Mouse (Mus musculus) neural tube, embryonic 12.5 days (tissue): ENCODE data around the gene Kcnn3. TPM values are rescaled to one million over a fixed set of nuclear protein-coding genes. Genes with fewer than 3 reads are reported as not detected.

Experiments
- ATAC-seq: fragments of 200-750 bp; cut with Nextera tagmentation; 2 replicates; pipeline ENCODE4 v1.8.0; 2017; ENCODE audit warnings: low read depth, mild to moderate bottlenecking, moderate TSS enrichment, moderate library complexity; ENCODE audit not compliant: low FRiP score
- H3K27ac ChIP-seq: fragments of 300-500 bp; sonication (generic); 2 replicates; pipeline ENCODE4 v1.5.1; 2016
- H3K27me3 ChIP-seq: fragments of 300-500 bp; sonication (generic); replicated peaks from 2 replicates; pipeline ENCODE4 v1.6.1; 2016; ENCODE audit warnings: mild to moderate bottlenecking
- H3K36me3 ChIP-seq: fragments of 300-500 bp; sonication (generic); 2 replicates; pipeline ENCODE4 v1.6.1; 2016; ENCODE audit warnings: mild to moderate bottlenecking
- H3K4me1 ChIP-seq: fragments of 300-500 bp; sonication (generic); 2 replicates; pipeline ENCODE4 v1.6.1; 2016
- H3K4me2 ChIP-seq: fragments of 300-500 bp; sonication (generic); replicated peaks from 2 replicates; pipeline ENCODE4 v1.6.1; 2016; ENCODE audit warnings: mild to moderate bottlenecking
- H3K4me3 ChIP-seq: fragments of 300-500 bp; sonication (generic); 2 replicates; pipeline ENCODE4 v1.5.1; 2016
- H3K9ac ChIP-seq: fragments of 300-500 bp; sonication (generic); 2 replicates; pipeline ENCODE4 v1.6.1; 2016; ENCODE audit warnings: mild to moderate bottlenecking
- H3K9me3 ChIP-seq: fragments of 300-500 bp; sonication (generic); 2 replicates; pipeline ENCODE4 v1.6.1; 2016; ENCODE audit warnings: mild to moderate bottlenecking
- WGBS: fragments of 180-500 bp; shearing (Covaris S2); methylation state at CpG from one replicate; pipeline ENCODE4 v1.1.7; 2016; 5-methylcytosine and 5-hydroxymethylcytosine counted together
- polyA plus RNA-seq: library from polyadenylated mRNA; unstranded; fragments of >200 nt; fragmentation: Nextera tagmentation; extraction: Ambion mirVana; gene quantifications from 2 replicates; pipeline ENCODE4 v1.2.1, GENCODE M21; 2016

Gene Kcnn3
- polyA plus RNA-seq, 1 experiment from 2014 or later, result 3.4 TPM

GRCm38 (mm10) chr3:89551880-89552279 lies 31.9 kb downstream of the Kcnn3 start:
- H3K36me3 ChIP-seq, result no peaks in the 10 kb centered on the region
- 0 out of 2 replicates have a peak, but pooled peaks cover 4% of the 10 kb centered on the region for H3K4me1 ChIP-seq
- H3K27me3 ChIP-seq, result no peaks in the 10 kb centered on the region
- ATAC-seq, result no peak
- H3K9ac ChIP-seq, result no peak overlapping the region
- H3K27ac ChIP-seq, result no peak overlapping the region
- WGBS, result 89% methylated on average over 2 of the region's 2 CpGs
- no peak overlapping the region for H3K4me3 ChIP-seq
- H3K9me3 ChIP-seq, result no peaks in the 10 kb centered on the region
- H3K4me2 ChIP-seq, result no peak overlapping the region

DNA sequence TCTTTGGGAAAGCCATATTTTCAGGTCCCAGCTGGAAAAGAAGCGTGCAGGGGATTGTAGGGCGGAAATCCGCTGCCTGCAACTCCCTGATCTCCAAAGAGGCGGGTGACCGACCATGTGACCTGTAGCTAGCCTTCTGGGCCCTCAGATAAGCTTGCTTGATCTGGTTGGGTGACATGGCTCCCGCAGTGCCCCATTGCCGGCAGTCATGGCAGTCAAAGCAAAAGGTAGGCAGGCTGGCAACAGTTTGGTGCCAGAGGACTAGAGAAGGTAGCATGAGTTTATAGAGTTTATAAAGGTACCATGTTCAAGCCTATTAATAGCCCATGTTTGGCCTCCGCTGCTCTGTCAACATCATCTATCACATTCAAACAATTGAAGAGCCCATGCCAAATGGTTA lies 33.5 kb downstream of the Kcnn3 start:
- H3K9me3 ChIP-seq, result no peaks in the 10 kb centered on the region
- H3K4me2 ChIP-seq, result no peak overlapping the region
- H3K4me1 ChIP-seq, result 0 out of 2 replicates have a peak, but pooled peaks cover 4% of the 10 kb centered on the region
- no peak overlapping the region for H3K4me3 ChIP-seq
- no peak for ATAC-seq
- no peak overlapping the region for H3K27ac ChIP-seq
- no peaks in the 10 kb centered on the region for H3K27me3 ChIP-seq
- H3K36me3 ChIP-seq, result no peaks in the 10 kb centered on the region
- 75% methylated on average over 8 of the region's 8 CpGs for WGBS
- no peak overlapping the region for H3K9ac ChIP-seq

DNA sequence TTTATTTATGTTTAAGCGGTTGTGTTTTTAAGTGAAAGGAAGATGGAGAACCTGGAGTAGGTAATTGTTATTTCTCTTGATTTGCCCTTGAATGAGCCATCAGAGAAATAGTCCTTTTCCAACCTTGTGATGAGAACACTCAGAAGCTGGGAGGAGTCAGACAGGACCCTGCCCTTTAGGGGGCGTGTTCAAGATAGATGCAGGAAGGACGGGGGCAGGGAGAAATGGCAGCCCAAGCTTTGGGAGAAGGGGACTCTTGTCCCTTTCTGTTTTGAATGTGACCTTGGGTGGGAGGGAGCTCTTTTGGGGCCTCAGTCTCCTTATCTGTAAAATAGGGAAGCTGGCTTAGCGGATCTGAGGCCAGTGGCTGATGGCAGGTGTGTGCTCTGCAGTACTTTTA lies 34.0 kb downstream of the Kcnn3 start:
- Histone ChIP-seq H3K4me1 (0 out of 2 replicates have a peak, but pooled peaks cover 4% of the 10 kb centered on the region), H3K27ac (no peak overlapping the region), H3K9me3 (no peaks in the 10 kb centered on the region), H3K9ac (no peak overlapping the region), H3K27me3 (no peaks in the 10 kb centered on the region), H3K4me3 (no peak overlapping the region), H3K4me2 (no peak overlapping the region), H3K36me3 (no peaks in the 10 kb centered on the region)
- WGBS, result 57% methylated on average over 4 of the region's 4 CpGs
- ATAC-seq, result no peak

DNA sequence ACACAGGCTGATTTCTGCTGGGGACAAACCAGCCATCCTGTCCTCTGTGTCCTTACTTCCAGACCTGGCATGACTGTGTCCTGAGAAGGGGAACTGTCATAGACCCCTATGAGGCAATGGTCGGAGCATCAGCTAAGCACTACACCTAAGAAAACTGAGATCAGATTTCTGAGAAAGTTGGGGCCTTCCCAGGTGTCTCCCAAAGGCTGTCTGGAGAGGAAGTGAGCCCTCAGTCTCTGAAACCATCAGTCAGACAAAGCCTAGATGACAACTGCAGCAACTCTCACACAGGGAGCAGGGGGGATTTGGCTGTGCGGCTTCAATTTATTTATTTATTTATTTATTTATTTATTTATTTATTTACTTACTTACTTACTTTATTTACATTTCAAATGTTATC lies 34.6 kb downstream of the Kcnn3 start:
- H3K27me3 ChIP-seq, result no peaks in the 10 kb centered on the region
- no peak overlapping the region for H3K9ac ChIP-seq
- H3K9me3 ChIP-seq, result no peaks in the 10 kb centered on the region
- no peaks in the 10 kb centered on the region for H3K36me3 ChIP-seq
- 0 out of 2 replicates have a peak, but pooled peaks cover 4% of the 10 kb centered on the region for H3K4me1 ChIP-seq
- no peak overlapping the region for H3K4me2 ChIP-seq
- ATAC-seq, result no peak
- WGBS, result 90% methylated on average over 2 of the region's 2 CpGs
- no peak overlapping the region for H3K27ac ChIP-seq
- H3K4me3 ChIP-seq, result no peak overlapping the region

DNA sequence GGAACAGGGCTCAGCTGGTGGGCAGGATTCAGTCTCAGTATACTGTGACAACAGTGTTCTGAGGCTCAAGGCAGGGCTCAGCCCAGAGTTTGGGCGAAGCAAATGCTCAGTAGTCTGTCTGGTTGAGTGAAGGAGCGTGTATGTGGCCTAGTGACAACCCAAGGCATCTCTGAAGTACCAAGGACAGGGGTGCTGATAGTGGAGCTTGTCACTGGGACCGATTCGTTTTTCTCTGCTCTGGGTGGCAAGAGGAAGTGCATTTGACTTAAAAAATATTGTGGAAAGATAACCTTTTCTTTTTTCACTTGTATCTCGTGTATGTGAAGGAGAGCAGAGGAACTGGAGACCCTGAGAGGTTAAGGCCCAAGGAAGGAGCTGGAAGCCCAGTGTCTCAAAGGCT lies 37.8 kb downstream of the Kcnn3 start:
- H3K27me3 ChIP-seq, result no peaks in the 10 kb centered on the region
- ATAC-seq, result no peak
- H3K4me3 ChIP-seq, result no peak overlapping the region

GRCm38 (mm10) chr3:89558972-89559910 lies 39.3 kb downstream of the Kcnn3 start:
- Histone ChIP-seq H3K9ac (no peak overlapping the region), H3K4me2 (no peak overlapping the region), H3K27me3 (no peaks in the 10 kb centered on the region), H3K9me3 (no peaks in the 10 kb centered on the region), H3K4me3 (no peak overlapping the region), H3K27ac (no peak overlapping the region), H3K36me3 (no peaks in the 10 kb centered on the region), H3K4me1 (no peaks in the 10 kb centered on the region)
- WGBS, result 69% methylated on average over 15 of the region's 15 CpGs
- no peak for ATAC-seq

More for the DNA sequence above, 37.8 kb downstream of the Kcnn3 start:
- Histone ChIP-seq H3K4me2 (no peak overlapping the region), H3K9me3 (no peaks in the 10 kb centered on the region), H3K9ac (no peak overlapping the region), H3K27ac (no peak overlapping the region), H3K36me3 (no peaks in the 10 kb centered on the region), H3K4me1 (0 out of 2 replicates have a peak, but pooled peaks cover 4% of the 10 kb centered on the region)
- WGBS, result 69% methylated on average over 5 of the region's 5 CpGs

DNA sequence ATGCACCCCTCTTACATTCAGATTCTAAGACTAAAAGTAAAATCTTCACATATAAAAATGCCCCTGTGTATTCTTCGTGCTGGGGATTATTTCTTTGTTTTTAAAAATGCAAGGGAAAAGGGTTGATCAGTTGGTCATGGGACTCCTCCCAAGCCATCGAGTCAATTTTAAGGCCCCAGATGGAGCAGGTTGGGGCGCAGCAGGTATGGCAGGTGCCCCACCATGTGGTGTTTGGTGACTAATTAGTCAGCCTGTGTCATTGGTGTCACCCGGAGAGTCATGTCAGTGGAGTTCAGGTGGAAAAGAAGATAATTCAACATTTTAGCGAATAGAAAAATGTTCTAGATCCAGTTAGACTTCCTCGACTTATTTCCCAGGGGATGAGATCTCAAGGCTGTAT lies 41.4 kb downstream of the Kcnn3 start:
- no peak overlapping the region for H3K4me3 ChIP-seq
- ATAC-seq, result no peak
- H3K9me3 ChIP-seq, result no peaks in the 10 kb centered on the region
- no peak overlapping the region for H3K27ac ChIP-seq
- H3K4me1 ChIP-seq, result no peaks in the 10 kb centered on the region
- H3K4me2 ChIP-seq, result no peak overlapping the region
- H3K36me3 ChIP-seq, result no peaks in the 10 kb centered on the region
- no peaks in the 10 kb centered on the region for H3K27me3 ChIP-seq
- 91% methylated on average over 6 of the region's 6 CpGs for WGBS
- no peak overlapping the region for H3K9ac ChIP-seq

GRCm38 (mm10) chr3:89565371-89565770 lies 45.4 kb downstream of the Kcnn3 start:
- Histone ChIP-seq H3K4me2 (no peak overlapping the region), H3K9ac (no peak overlapping the region), H3K4me1 (no peaks in the 10 kb centered on the region), H3K27me3 (no peaks in the 10 kb centered on the region), H3K27ac (no peak overlapping the region), H3K4me3 (no peak overlapping the region), H3K9me3 (no peaks in the 10 kb centered on the region), H3K36me3 (no peaks in the 10 kb centered on the region)
- ATAC-seq, result no peak
- 79% methylated on average over 5 of the region's 5 CpGs for WGBS

- Histone ChIP-seq H3K9ac (no peak overlapping the region), H3K4me2 (no peak overlapping the region), H3K9me3 (no peaks in the 10 kb centered on the region), H3K27ac (no peak overlapping the region), H3K4me1 (no peaks in the 10 kb centered on the region), H3K27me3 (no peaks in the 10 kb centered on the region), H3K36me3 (no peaks in the 10 kb centered on the region), H3K4me3 (no peak overlapping the region)
- no peak for ATAC-seq
- WGBS, result 94% methylated on average over 1 of the region's 1 CpGs
Observed at GRCm38 (mm10) chr3:89569058-89569457, 49.1 kb downstream of the Kcnn3 start.

GRCm38 (mm10) chr3:89569707-89570324 lies 49.9 kb downstream of the Kcnn3 start:
- Histone ChIP-seq H3K9me3 (no peaks in the 10 kb centered on the region), H3K27ac (no peak overlapping the region), H3K27me3 (no peaks in the 10 kb centered on the region), H3K36me3 (no peaks in the 10 kb centered on the region), H3K9ac (no peak overlapping the region), H3K4me3 (no peak overlapping the region), H3K4me1 (no peaks in the 10 kb centered on the region), H3K4me2 (no peak overlapping the region)
- WGBS, result 57% methylated on average over 7 of the region's 7 CpGs
- ATAC-seq, result no peak

DNA sequence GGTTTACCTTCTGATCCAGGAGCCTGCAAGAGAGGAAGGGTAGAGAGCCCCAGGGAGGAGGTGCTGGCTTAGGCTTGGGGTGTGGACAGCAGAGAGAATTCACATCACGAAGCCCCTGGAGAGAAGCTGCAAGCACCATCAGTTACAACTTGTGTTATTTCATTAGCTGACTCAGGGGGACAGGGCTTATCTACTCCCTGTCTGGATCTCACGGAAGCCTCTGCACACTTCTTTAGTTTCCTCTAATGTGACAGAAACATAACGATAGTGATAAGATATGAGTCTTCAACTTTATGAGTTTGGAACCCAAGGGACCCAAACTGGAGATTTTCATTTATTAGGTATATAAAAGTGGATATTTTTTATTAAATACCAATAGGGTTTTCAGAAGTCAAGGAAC lies 50.4 kb downstream of the Kcnn3 start:
- ATAC-seq, result no peak
- Histone ChIP-seq H3K4me2 (no peak overlapping the region), H3K9ac (no peak overlapping the region), H3K27me3 (no peaks in the 10 kb centered on the region), H3K4me1 (no peaks in the 10 kb centered on the region), H3K4me3 (no peak overlapping the region), H3K9me3 (peaks cover under 1% of the 10 kb centered on the region; the same call in 1 of the 2 replicates), H3K36me3 (no peaks in the 10 kb centered on the region), H3K27ac (no peak overlapping the region)
- 78% methylated on average over 3 of the region's 3 CpGs for WGBS

DNA sequence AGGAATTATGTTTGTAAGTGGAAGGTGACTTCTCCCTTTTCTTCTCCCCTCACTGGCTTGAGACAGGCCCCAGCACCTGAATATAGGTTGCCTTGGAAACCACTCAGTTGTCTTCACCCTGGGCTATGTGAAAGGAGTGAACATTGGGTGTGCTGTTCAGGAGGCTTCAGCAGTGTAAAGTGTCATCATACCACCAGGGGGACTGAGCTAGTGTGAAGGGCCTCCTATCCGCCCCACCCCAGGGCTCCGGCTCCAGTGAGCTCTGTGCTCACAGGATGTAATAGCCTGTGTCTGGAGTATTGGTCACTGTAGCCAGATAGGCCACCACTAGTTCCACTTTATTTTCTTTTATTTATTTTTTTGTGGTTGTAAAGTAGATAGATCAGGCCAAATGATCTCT lies 54.3 kb downstream of the Kcnn3 start:
- Histone ChIP-seq H3K36me3 (no peaks in the 10 kb centered on the region), H3K4me2 (no peak overlapping the region), H3K4me1 (no peaks in the 10 kb centered on the region), H3K27me3 (no peaks in the 10 kb centered on the region), H3K4me3 (no peak overlapping the region), H3K9me3 (peaks cover 3% of the 10 kb centered on the region; the same call in 1 of the 2 replicates), H3K9ac (no peak overlapping the region), H3K27ac (no peak overlapping the region)
- no peak for ATAC-seq
- WGBS, result 53% methylated on average over 2 of the region's 2 CpGs
